Mouse (Mus musculus): ENCODE measurements around the gene Bnipl. TPM values are rescaled to one million over a fixed set of nuclear protein-coding genes. Genes with fewer than 3 reads are reported as not detected.

Bnipl gene
- polyA plus RNA-seq, 1 experiment from 2014 or later: 0.63 TPM

DNA sequence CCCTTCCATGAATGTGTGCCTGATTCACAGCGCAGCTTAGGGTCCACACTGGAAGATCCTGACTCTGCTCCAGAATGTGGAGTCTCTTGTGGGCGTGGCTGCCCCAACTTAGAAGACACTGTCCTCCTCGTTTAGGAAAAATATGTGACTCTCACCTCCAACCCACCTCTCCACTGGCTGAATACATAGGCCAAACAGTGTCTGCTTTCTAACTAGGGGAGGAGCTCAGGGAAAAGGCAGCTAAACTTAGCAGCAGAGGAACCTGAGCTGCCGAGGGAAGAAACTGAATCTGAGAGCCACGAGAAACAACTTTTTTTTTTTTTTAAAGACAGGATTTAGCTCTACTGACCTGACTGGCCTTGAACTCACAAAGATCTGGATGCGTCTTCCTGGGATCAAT is 24.2 kb upstream of the Bnipl start:
- Histone ChIP-seq H3K4me3 (replicated peaks) (no peak overlapping the region), H3K27me3 (no peaks in the 10 kb centered on the region), H3K4me2 (no peak overlapping the region), H3K27ac (no peak overlapping the region), H3K4me1 (no peaks in the 10 kb centered on the region), H3K36me3 (replicated peaks) (peaks cover 4% of the 10 kb centered on the region; the same call in 1 of the 2 replicates), H3K9ac (no peak overlapping the region), H3K9me3 (no peaks in the 10 kb centered on the region)
- ATAC-seq (ENCODE audit: low FRiP score): no peak
- WGBS: 82% methylated on average over 6 of the region's 6 CpGs

DNA sequence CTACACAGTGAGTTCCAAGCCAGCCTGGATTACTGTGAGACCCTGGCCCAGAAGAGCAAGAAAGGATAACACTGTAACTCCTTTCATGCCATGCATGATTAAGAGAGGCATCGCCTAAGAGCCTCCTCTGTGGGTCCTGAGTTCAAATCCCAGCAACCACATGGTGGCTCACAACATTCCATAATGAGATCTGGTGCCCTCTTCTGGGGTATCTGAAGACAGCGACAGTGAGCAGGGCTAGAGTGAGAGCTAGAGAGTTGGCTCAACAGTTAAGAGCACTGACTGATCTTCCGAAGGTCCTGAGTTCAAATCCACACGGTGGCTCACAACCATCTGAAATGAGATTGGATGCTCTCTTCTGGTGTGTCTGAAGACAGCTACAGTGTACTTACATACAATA is 23.5 kb upstream of the Bnipl start:
- no peak for ATAC-seq (ENCODE audit: low FRiP score)
- no peaks in the 10 kb centered on the region for H3K9me3 ChIP-seq
- WGBS: 91% methylated on average over 4 of the region's 4 CpGs
- H3K4me3 ChIP-seq (replicated peaks): no peak overlapping the region
- no peak overlapping the region for H3K9ac ChIP-seq
- H3K36me3 ChIP-seq (replicated peaks): peaks cover 4% of the 10 kb centered on the region; the same call in 1 of the 2 replicates
- no peak overlapping the region for H3K27ac ChIP-seq
- no peaks in the 10 kb centered on the region for H3K4me1 ChIP-seq
- no peak overlapping the region for H3K4me2 ChIP-seq
- no peaks in the 10 kb centered on the region for H3K27me3 ChIP-seq

DNA sequence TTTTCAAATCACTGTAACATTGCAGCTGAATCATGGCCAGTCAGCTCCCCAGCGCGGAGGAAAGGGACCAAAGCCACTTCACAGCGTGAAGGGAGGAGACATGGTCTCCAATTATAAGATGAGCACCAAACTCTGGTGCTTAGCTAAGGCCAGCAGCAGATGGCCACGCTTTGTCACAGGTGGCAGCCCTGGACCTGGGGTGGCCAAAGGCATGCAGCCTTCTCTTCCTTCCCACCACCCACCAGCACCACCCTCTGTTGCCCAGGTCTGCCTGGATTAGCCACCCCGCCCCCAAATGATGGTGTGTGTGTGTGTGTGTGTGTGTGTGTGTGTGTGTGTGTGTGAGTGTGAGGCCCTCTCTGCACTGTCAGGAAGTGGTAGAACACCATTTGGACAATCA is 22.5 kb upstream of the Bnipl start:
- Histone ChIP-seq H3K36me3 (replicated peaks) (peaks cover 4% of the 10 kb centered on the region; the same call in 1 of the 2 replicates), H3K9ac (no peak overlapping the region), H3K4me2 (no peak overlapping the region), H3K27ac (no peak overlapping the region), H3K9me3 (no peaks in the 10 kb centered on the region), H3K27me3 (no peaks in the 10 kb centered on the region), H3K4me3 (replicated peaks) (no peak overlapping the region), H3K4me1 (no peaks in the 10 kb centered on the region)
- ATAC-seq (ENCODE audit: low FRiP score): no peak
- 96% methylated on average over 5 of the region's 5 CpGs for WGBS

DNA sequence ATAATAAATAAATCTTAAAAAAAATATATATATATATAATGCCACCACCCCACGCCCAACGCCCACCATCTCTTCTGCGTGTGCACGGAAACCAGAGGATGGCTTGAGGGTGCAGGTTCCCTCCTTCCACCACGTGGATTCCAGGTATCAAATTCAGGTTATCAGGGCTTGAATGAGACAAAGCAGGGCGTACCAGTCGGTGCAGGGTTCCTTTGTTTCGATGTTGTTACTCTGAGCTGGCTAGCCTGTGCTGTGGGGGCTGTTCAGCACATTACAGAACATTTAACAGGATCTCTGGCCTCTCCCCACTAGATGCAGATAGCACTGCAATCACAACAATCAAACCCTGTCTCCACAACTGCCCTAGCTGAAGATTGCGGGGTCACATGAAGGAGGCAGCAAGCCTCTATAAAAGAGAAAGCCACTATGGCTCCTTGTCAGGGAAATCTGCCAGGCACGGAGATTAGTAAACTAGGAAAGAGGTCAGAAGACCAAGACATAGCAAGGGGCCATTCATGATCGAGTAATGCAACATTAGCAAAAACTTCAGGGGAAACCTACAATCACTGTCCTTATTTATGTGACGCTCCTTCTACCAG is 19.9 kb upstream of the Bnipl start:
- Histone ChIP-seq H3K9ac (no peak overlapping the region), H3K4me2 (no peak overlapping the region), H3K4me3 (replicated peaks) (no peak overlapping the region), H3K4me1 (no peaks in the 10 kb centered on the region), H3K27ac (no peak overlapping the region), H3K9me3 (no peaks in the 10 kb centered on the region), H3K36me3 (replicated peaks) (peaks cover 19% of the 10 kb centered on the region), H3K27me3 (no peaks in the 10 kb centered on the region)
- 84% methylated on average over 12 of the region's 12 CpGs for WGBS
- ATAC-seq (ENCODE audit: low FRiP score): no peak

DNA sequence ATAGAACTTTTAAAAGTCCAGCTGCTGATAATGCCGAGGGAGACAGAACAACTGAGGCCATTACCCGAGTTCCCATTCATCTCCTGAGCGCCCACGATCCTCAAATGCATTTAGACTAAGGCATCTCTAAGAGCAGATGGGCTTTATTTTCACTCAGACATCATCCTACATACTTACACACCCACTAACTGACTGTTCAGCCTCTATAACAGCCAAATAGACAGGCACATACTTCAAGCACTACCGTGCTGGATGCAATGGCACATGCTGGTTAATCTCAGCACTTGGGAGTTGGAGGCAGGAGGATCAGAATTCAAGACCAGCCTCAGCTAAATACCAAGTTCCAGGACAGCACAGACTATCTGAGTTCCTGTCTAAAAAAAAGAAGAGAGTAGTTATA is 18.8 kb upstream of the Bnipl start:
- ATAC-seq (ENCODE audit: low FRiP score): no peak
- Histone ChIP-seq H3K9me3 (no peaks in the 10 kb centered on the region), H3K27me3 (no peaks in the 10 kb centered on the region), H3K4me3 (replicated peaks) (no peak overlapping the region), H3K4me1 (no peaks in the 10 kb centered on the region), H3K4me2 (no peak overlapping the region), H3K36me3 (replicated peaks) (peaks cover 25% of the 10 kb centered on the region), H3K9ac (no peak overlapping the region), H3K27ac (no peak overlapping the region)
- 87% methylated on average over 5 of the region's 5 CpGs for WGBS

DNA sequence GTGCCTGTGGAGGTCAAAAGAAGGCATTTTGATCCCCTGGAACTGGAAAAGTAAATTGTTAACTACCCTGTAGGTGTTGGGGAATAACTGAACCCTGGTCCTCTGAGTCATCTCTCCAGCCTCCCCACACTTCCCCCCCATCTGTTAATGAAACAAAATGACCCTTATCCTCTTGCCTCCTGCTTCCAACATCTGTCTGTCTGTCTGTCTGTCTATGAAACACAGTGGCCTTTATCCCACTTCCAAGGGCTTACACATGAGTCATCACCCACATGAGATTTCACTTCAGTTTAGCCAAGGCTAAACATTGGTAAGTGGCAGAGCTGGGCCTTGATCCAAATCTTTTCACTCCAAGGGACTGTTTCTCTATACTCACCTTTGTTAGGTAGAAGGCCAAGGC is 16.9 kb upstream of the Bnipl start:
- Histone ChIP-seq H3K36me3 (replicated peaks) (peaks cover 39% of the 10 kb centered on the region), H3K4me2 (no peak overlapping the region), H3K27me3 (no peaks in the 10 kb centered on the region), H3K4me3 (replicated peaks) (no peak overlapping the region), H3K9me3 (no peaks in the 10 kb centered on the region), H3K9ac (no peak overlapping the region), H3K4me1 (no peaks in the 10 kb centered on the region), H3K27ac (no peak overlapping the region)
- no peak for ATAC-seq (ENCODE audit: low FRiP score)

DNA sequence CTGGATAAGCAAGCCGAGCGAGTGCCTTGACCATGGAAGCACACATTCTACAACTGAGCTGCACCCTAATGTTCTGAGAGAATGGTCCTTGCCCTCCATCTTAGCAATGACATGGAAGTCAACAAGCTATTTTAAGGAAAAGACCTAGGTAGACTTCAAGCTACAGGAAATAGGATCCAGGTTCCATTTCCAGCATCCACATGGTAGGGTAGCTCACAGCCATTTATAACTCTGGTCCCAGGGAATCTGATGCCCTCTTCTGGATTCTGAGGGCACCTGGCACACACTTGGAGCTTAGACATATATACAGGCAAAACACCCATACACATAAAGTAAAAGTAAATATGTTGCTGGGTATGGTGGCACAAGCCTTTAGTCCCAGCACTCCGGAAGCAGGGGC is 15.1 kb upstream of the Bnipl start:
- no peak overlapping the region for H3K4me2 ChIP-seq
- H3K36me3 ChIP-seq (replicated peaks): peaks cover 55% of the 10 kb centered on the region
- no peaks in the 10 kb centered on the region for H3K9me3 ChIP-seq
- no peak overlapping the region for H3K4me3 ChIP-seq (replicated peaks)
- H3K27ac ChIP-seq: no peak overlapping the region
- WGBS: 94% methylated on average over 3 of the region's 3 CpGs
- no peaks in the 10 kb centered on the region for H3K27me3 ChIP-seq
- H3K4me1 ChIP-seq: no peaks in the 10 kb centered on the region
- no peak overlapping the region for H3K9ac ChIP-seq
- ATAC-seq (ENCODE audit: low FRiP score): no peak

DNA sequence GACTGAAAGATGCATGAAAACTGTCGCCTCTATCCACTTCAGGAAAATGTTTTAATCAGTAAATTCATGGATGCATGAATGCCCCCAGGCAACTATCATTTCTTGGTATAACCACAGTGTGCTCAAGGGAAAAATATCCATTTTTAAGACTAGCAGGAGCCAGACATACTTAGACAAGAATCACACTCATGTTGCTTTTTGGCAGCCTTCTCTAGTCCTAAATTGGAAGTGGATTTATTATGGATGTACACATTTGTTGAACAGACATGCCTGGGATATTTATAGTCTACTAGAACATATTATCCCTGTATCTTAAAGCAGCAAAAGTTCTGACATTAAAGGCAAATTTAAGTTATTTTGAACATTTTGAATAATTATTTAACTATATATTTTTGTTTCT is 13.7 kb upstream of the Bnipl start:
- H3K9me3 ChIP-seq: no peaks in the 10 kb centered on the region
- no peak overlapping the region for H3K4me2 ChIP-seq
- H3K4me1 ChIP-seq: no peaks in the 10 kb centered on the region
- H3K4me3 ChIP-seq (replicated peaks): no peak overlapping the region
- 83% methylated on average over 1 of the region's 1 CpGs for WGBS
- peaks cover 63% of the 10 kb centered on the region for H3K36me3 ChIP-seq (replicated peaks)
- no peak for ATAC-seq (ENCODE audit: low FRiP score)
- no peaks in the 10 kb centered on the region for H3K27me3 ChIP-seq
- H3K9ac ChIP-seq: no peak overlapping the region
- H3K27ac ChIP-seq: no peak overlapping the region

DNA sequence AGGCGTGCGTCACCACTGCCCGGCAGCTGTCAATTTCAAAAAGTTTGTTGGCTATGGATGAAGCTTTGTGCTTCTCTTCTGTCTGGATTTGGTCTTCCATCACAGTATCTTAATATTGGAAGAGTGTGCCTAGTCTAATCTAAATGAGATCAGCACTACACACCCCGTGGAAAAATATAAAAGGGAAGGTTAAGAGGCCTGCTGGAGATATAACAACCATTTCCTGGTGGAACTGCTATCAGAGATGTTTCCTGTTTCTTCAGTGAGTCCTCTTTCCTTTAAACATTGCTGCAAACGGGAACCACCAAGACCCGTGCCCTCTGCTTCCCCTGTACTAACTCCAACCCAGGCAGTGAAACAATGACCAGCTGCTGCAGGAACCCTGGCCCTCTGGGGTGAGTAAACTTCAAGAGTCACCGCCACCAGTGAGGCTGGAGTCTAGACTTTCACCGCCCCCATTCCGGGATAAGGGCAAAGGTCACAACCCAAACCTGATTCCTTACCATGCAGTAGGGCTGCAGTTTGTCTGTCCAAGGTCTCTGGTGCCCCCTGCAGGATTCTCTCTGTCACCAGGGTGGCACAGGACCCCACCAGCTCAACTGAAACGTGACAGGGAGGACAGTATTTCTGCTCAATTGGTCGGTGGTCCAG is 12.2 kb upstream of the Bnipl start:
- H3K36me3 ChIP-seq (replicated peaks): peaks cover 72% of the 10 kb centered on the region
- H3K27me3 ChIP-seq: no peaks in the 10 kb centered on the region
- H3K4me1 ChIP-seq: no peaks in the 10 kb centered on the region
- H3K9ac ChIP-seq: no peak overlapping the region
- 51% methylated on average over 11 of the region's 11 CpGs for WGBS
- no peak for ATAC-seq (ENCODE audit: low FRiP score)
- H3K27ac ChIP-seq: no peak overlapping the region
- no peaks in the 10 kb centered on the region for H3K9me3 ChIP-seq
- H3K4me2 ChIP-seq: no peak overlapping the region
- H3K4me3 ChIP-seq (replicated peaks): no peak overlapping the region

DNA sequence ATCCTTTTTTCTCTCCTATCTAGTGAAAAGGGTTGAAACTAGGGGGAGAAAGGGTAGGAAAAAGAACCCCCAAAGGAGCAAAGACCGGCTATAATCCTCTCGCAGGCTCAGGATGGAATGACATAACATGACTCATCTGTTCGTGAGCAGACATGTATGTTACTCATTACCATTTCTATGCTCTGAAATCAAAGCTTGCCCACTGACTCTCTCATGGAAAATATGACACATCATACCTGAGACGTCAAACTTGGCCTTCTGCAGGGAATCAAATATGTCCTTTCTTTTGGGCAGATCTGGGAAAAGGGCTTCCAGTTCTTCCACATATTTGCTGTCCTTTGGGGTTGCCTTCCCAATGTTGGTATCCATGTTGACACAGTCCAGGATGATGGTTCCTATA is 11.0 kb upstream of the Bnipl start:
- peaks cover 72% of the 10 kb centered on the region for H3K36me3 ChIP-seq (replicated peaks)
- 89% methylated on average over 4 of the region's 4 CpGs for WGBS

DNA sequence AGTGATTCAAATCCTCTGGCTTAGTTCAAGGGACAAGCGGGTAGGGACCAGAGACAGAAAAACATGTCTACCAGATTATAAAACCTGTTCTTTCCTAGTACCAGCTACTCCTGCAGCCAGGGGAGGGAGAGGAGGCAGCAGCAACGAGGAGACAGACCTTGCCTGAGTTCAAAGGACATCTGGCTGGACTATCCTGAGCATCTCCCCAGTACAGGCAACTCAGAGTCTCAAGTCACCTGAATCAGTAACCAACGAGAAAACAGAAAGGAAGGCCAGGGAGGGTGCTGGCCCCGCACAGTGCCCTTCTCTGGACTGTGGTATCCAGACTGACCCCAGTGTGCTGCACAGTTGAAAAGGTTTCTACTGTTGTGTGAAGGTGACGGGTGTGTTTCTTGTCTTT is 5.9 kb upstream of the Bnipl start:
- no peak for ATAC-seq (ENCODE audit: low FRiP score)
- Histone ChIP-seq H3K27me3 (no peaks in the 10 kb centered on the region), H3K4me1 (no peaks in the 10 kb centered on the region), H3K4me3 (replicated peaks) (no peak overlapping the region), H3K36me3 (replicated peaks) (peaks cover 77% of the 10 kb centered on the region), H3K9ac (no peak overlapping the region), H3K9me3 (no peaks in the 10 kb centered on the region), H3K27ac (no peak overlapping the region), H3K4me2 (no peak overlapping the region)
- WGBS: 86% methylated on average over 5 of the region's 5 CpGs

More for the DNA sequence above, 11.0 kb upstream of the Bnipl start:
- no peak overlapping the region for H3K27ac ChIP-seq
- no peak overlapping the region for H3K4me3 ChIP-seq (replicated peaks)
- H3K9ac ChIP-seq: no peak overlapping the region
- no peak overlapping the region for H3K4me2 ChIP-seq
- H3K27me3 ChIP-seq: no peaks in the 10 kb centered on the region
- no peaks in the 10 kb centered on the region for H3K9me3 ChIP-seq
- no peak for ATAC-seq (ENCODE audit: low FRiP score)
- H3K4me1 ChIP-seq: no peaks in the 10 kb centered on the region

DNA sequence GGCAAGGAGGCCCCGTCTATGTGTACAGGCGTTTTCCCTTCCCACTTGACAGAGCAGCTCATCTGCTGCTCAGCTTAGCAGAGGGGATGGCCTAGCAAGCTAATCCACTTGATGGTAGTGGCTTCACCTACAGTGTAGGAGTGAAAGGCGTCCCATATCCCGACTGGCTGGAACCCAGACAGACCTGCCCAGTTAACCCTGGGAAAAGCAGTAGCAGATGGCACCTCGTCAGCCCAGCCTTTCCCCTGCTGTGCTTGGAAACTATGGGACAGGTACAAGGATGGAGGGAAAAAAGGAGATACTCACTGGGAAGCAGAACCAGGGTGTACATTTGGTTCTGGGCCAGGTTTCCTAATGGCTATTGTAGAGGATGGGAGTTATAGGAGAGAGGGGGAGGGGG is 632 bp downstream of the Bnipl start:
- Histone ChIP-seq H3K36me3 (replicated peaks) (peaks cover 32% of the 10 kb centered on the region), H3K4me3 (replicated peaks) (no peak overlapping the region), H3K27me3 (no peaks in the 10 kb centered on the region), H3K9ac (no peak overlapping the region), H3K4me2 (no peak overlapping the region), H3K9me3 (no peaks in the 10 kb centered on the region), H3K4me1 (no peaks in the 10 kb centered on the region), H3K27ac (no peak overlapping the region)
- 88% methylated on average over 5 of the region's 5 CpGs for WGBS
- ATAC-seq (ENCODE audit: low FRiP score): no peak

DNA sequence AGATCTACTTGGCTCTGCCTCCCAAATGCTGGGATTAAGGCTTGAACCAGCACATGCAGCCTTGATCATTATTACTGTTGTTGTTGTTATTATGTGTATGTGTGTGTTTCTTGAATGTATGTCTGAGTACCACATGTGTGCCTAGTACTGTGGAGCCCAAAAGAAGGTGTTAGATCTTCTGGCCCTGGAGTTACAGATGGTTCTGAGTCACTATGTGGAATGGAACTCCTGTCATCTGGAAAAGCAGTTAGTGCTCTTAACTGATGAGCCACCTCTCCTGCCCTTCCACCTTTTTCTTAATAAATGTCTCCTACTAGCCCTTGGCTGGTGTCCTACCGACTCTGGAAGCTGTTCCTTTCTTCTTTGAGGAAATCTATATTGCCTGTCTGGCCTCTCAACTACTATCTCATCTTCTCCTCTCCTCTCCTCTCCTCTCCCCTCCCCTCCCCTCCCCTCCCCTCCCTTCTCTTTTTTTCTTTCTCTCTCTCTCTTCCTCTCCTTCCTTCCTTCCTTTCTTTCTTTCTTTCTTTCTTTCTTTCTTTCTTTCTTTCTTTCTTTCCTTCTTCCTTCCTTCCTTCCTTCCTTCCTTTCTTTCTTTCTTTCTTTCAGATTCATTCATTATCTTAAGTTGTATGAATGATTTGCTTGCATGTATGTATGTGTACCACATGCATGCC is 3.2 kb downstream of the Bnipl start:
- no peaks in the 10 kb centered on the region for H3K27me3 ChIP-seq
- no peaks in the 10 kb centered on the region for H3K4me1 ChIP-seq
- no peak for ATAC-seq (ENCODE audit: low FRiP score)
- H3K4me3 ChIP-seq (replicated peaks): no peak overlapping the region
- 78% methylated on average over 1 of the region's 1 CpGs for WGBS
- H3K9ac ChIP-seq: no peak overlapping the region
- H3K27ac ChIP-seq: no peak overlapping the region
- H3K9me3 ChIP-seq: no peaks in the 10 kb centered on the region
- peaks cover 10% of the 10 kb centered on the region; the same call in 1 of the 2 replicates for H3K36me3 ChIP-seq (replicated peaks)
- H3K4me2 ChIP-seq: no peak overlapping the region

All from forebrain, embryonic 12.5 days (tissue).